Mouse (Mus musculus): ENCODE measurements at regions not wholly inside any gene's neighbourhood (a gene's known extent, or its start where the extent isn't known, plus 50 kb on each side); places are given as distances from the start of the nearest gene placed in this dataset.

DNA sequence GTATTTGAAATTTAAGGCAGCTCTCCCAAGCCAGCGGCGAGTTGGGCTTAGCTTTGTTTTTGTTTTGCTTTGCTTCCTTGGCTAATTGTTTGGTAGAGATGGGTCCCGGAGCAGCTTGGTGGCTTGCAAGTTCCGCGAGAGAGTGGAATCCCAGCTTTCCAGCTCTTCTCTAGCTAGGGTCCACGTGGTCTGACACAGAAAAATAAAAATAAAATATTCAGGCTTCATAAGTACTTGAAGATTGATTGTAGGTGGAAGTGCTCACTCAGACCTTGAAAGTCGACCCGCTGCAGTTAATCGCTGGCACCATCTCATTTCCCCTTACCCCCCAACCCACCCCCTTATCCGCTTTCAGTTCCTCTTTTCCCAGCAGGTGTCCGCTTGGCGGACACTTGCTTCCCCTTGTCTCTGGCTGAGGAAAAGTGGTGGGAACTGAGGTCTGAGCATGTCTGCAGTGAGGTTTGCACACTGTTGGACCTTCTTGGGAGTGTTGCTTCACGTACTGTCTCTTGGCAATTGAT is 198.5 kb downstream of the Dusp6 start:
- no peak for DNase-seq (ENCODE audit: low spot score in 2 of 2)

GRCm38 (mm10) chr10:99466695-99467094 is 203.7 kb downstream of the Dusp6 start:
- no peak for DNase-seq (ENCODE audit: low spot score in 2 of 2)

DNA sequence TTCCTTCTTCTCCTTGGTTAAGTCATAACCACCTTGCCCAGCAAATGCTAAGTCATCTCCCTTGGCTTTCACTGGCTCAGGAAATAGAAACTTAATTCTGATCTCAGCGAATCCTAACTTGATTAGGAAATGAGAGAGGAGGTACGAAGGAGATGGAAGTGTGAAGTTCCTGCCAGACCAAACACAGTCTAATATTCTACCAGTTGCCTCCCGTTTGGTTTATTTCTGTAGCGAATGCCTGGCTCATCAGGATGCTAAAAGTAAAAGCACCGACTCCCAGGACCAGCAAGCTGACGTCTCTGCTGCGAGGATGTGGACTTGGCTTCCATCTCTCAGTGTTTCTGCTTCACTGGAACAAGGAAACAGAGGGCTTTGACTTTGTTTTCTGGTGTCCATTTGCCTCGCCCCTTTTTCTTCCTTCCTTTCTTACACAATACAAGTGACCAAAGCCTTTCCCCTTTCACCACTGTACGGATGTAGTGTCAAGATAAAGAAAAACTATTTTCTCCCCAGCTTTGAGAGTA is 204.3 kb downstream of the Dusp6 start:
- DNase-seq (ENCODE audit: low spot score in 2 of 2): no peak

DNA sequence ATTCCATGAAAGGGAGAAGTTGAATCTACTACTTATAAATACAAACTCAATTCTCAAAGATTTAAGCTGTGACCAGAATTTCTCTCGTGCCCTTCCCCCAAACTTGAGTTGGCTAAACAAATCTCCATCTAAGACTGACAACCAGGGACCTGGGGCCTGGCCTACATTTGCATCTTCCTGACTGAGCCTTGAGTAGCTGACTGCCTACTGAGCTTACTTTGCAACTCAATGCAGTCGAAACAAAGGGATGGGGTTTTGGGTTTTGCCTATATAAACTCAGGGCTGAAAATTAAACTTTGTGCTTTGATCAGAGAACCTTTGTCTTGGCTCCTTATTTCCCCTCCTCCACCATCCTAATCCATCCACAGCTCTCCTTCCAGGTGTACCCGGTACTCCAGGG is 205.9 kb downstream of the Dusp6 start:
- no peak for DNase-seq (ENCODE audit: low spot score in 2 of 2)

DNA sequence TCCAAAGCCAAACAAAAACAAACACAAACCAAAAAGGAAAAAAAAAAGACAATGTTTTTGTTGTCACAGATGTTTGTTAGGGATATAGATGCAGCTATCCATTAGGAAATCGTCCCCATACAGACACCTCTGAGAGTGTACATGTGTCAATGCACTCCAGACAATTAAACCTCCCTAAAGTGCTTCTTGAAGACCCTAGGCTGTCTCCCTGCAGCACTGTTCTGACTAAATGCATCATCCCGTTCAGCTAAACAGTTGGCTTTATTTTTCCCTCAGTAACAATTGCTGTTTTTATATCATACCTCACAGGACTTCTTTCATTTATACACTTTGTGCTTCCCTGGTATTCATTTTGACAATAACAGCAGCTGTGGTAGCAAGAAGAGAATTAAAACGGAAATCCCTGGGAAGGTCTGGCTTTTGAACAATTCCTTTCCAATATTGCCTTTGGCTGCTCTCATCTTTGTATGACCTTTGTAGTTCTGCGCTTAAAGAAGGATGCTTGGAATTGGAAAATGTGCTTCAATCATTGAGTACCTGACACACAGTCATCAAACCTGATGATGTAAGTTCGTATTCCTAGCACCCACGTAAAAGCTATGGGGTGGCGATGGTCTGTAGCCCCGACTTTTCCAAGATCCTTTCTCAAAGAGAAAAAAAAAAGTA is 208.9 kb downstream of the Dusp6 start:
- no peak for DNase-seq (ENCODE audit: low spot score in 2 of 2)

GRCm38 (mm10) chr10:99472806-99473205 is 209.8 kb downstream of the Dusp6 start:
- no peak for DNase-seq (ENCODE audit: low spot score in 2 of 2)

GRCm38 (mm10) chr10:99473758-99474157 is 210.7 kb downstream of the Dusp6 start:
- no peak for DNase-seq (ENCODE audit: low spot score in 2 of 2)

DNA sequence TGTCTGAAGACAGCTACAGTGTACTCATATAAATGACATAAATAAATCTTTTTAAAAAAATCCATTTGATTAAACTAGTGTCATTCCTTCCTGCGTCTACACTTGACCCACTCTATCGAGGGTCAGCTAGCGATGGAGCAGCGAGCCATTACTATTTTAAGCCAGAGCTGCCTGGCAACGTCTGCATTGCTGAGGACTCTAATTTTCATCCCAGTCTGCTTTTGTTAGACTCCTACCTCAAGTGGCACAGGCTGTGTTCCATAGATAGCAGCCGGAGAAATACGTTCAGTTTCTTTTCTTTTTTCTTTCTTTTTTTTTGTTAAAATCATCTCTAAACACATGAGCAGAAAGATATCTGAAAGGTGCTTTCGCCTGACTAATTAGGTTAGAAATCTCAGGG is 211.5 kb downstream of the Dusp6 start:
- DNase-seq (ENCODE audit: low spot score in 2 of 2): no peak

GRCm38 (mm10) chr10:99476214-99476613 is 213.2 kb downstream of the Dusp6 start:
- no peak for DNase-seq (ENCODE audit: low spot score in 2 of 2)

DNA sequence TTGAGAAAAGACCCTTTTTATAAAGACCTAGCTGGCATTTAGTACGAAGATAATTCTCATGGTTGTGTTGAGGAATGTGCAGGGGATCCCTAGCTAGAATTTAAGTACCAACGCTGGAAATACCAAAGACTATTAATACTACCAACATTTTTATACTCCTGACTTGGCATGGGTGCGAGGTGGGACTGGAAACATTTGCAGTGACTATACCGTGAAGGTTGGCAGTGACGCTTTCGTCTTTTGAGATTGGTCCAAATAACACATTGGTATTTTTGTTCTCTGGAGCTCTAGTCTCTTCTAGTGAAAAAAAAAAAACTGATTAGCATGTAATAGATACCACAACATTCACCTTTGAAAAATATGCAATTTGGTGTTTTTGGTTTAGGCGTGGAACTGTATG is 213.7 kb downstream of the Dusp6 start:
- no peak for DNase-seq (ENCODE audit: low spot score in 2 of 2)

DNA sequence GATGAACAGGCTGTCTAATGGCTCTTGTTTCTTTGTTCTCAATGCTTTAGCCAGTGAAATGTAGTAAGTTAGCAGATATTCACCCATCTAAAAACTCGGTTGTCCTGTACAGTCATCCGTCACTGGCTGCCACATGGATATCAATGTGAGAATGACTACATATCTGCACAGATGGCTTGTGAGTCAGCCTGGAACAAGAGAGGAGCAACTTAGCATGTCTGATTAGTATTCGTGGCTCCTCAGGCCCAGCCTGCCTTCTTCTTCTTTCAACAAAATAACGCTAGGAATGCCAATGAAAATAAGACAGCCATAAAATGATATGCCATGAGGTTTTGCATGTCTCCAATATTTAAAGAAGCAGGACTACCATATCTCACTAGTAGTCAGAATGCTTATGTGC is 217.5 kb downstream of the Dusp6 start:
- no peak for DNase-seq (ENCODE audit: low spot score in 2 of 2)

DNA sequence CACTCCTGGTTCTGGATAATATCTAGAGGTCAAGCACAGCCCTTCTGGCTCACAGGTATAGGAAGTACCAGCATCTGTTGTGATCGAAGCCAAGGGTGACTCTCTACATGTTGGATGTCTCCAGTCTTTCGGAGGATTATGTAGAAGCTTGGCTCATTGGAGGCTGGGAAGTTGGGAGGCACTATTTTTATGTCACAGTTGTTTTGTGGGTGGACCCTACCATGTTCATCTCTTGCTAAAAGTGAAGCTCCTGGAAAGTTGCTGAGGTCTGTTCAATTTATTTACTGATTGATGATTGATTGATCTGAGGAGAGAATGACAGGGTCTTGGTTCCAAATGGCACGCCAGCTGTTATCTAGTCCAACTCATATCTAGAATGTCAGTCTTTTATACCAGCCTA is 219.0 kb downstream of the Dusp6 start:
- DNase-seq (ENCODE audit: low spot score in 2 of 2): no peak

DNA sequence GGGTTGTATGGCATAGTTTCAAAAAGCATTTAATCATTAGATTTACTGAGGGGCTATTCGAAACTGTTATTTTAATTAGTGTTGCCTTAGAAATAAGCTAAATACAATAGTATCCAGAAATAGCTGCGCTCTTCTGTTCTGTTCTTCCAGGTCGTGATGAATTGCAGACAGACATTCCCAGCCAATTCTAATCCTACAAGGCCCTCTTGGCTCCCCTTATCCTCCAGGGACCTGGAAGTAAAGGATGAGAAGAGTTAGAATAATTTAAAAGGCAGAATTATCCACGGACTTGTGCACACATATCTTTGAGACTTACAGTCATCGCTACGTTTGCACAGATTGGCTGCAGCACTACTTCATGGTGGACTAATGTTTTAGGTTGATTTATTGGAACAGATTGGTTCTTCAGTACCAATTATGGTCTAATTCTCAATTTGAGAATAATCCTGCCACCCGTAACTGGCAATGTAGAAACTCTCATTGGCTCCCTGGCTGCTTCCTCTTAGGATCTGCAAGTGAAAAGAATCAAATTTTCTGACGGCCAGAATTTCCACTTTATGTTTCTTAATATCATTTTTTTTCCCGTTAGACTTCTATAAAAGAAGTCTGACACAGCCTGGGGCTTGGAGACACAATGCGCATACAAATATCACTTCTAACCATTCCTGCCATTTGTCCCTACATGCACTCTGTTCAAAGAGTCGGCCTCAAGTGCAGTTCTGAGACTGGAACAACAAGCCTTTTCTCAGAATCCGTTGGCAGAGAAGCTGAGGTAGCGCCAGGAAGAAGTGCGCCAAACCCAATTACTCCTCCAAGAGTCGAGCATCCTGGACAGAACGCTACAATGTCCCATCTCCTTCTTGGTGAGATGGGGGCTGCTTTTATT is 225.4 kb downstream of the Dusp6 start:
- no peak for DNase-seq (ENCODE audit: low spot score in 2 of 2)

DNA sequence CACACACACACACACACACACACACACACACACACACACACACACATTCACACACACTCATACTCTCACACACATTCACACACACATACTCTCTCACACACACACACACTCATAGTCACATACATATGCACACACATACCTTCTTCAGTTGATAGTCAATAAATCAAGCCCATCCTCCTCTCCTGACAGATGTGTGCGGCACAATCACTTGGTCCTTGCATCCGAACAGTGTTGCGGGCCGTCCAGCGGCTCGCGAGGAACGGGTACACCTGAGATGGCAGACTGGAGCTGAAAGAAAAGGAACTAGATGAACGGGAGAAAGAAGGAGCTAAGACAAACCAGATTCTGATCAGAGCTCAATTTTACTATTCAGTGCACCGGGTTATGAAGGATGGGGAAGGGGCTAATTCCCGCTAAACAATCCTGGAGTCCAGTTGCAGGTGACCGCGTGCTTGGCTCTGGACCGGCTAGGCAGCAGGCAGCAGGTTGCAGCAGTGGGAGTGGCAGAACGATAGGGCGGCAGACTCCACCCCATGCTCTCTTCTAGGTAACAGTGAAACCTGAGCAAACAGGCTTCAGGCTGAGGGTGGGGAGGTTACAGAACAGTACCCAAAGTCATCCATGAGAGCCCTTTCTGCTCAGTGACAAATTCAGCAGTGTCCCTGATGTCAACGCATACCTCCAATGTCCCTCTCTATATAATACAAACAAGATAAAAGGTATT is 247.8 kb downstream of the Csl start:
- no peak for DNase-seq (ENCODE audit: low spot score in 2 of 2)

DNA sequence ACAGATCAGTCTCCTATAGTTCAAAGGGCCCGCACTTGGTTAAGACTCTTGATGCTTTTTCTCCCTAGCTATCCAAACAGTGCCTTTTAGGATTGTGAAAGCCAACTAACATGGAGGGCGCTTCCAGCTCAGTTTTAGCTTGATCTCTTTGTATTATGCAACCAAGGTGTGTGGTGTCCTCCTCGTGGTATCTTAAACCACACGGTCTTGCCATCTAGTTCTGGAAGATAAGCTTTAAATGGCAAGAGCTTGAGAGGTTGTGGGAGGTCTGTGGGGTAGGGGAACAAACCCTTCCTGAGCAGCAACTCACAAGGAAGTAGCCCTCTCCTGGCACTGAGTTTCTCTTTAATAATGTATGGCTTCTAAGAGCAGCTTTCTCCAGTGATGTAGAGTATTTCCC is 241.5 kb downstream of the Csl start:
- no peak for DNase-seq (ENCODE audit: low spot score in 2 of 2)

DNA sequence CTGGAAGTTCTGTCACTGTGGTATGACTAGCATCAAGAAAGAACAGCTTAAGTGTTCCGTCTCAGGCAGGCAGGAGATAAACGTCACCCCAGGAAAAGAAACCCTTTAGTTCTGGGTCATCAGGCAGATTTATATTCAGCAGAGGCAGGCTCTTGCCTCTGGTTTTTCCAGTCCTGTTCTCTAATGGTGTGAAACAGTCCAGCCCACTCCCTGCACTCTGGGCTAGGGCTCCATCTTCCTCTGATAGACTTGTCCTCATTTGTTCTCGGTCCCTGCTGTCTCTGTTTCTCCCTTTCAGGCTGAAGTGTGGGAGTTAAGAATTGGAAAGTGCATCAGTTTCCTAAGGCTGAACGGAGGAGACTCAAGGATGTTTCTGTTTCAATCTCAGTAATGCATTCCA is 240.0 kb downstream of the Csl start:
- no peak for DNase-seq (ENCODE audit: low spot score in 2 of 2)

DNA sequence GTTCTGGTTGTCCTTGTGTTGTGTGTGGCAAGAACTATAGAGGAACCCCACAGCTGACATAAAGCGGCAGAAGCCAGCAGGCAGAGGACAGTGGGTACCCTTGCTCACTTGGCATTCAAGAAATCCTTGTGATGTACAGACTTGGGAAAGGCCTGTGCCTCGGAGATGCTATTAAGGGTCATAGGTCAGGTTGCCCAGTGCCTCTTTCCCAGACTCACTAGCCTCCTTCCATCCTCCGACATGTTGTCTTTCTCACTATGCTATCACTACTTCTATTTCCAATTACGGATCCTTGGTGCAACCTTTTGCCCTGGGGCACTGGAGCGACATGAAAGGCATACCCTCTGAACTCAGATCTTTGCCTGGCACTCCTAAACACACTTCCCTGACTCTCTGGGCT is 235.6 kb downstream of the Csl start:
- DNase-seq (ENCODE audit: low spot score in 2 of 2): no peak

DNA sequence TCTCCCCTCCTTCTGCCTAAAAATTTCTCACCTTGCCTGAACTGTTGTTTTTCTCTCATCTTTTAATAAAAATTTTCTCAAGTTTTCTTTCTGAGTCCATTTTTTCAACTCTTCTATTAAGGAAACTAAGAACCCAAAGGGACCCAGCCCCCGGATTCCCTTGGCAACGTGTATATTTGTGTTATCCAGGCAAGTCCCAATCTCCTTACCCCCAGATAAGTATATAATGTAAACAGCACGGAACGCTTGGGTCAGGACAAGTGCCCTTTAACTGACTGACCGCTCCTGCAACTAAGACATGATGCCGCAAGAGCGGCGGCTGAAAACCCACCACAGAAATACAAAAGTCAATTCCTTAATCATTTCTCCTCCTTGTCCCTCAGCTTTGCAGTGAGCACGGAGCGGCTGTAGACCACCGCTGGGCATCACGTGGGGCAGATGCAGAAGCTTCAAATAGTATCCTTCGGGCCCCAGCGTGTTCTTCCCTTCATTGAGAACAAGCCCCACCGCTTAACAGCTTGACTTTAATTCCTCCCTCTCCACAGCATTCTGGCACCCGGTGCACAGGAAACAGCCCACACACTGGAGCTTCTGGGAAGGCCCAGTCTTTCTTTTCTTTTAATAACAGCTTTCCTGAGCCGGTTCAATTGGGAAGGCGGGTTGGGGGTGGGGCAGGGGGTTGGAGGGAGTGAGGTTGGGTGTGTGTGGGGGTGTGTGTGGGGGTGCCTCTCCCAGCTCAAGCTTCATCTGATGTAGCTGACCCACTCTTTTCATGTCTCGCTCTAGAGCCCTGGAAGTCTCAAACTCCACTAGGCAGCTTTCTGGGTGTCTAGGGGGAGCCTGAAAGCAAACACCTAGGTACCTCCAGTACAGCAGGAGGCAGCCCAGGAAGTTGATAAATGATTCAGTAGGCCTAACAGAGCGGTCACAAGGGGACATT is 234.9 kb downstream of the Csl start:
- no peak for DNase-seq (ENCODE audit: low spot score in 2 of 2)

DNA sequence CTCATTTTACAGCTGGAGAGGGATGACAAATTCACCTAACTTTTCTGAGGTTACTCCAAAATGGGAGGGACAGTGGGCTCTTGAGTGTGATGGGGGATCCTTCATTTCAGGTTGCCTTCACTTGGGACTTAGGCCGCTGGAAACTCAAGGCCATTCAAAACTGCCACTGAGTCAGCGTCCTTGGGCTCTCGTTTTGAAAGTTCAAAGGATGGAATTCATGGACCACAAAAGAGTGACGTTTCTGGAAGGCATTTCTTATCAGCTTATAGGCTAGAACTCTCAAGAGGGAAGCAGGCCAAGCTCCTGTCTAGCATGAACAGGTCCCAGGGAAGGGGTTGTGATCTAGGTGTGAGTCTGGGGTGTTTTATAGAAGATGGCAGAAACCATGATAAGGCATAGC is 233.3 kb downstream of the Csl start:
- DNase-seq (ENCODE audit: low spot score in 2 of 2): no peak

- no peak for DNase-seq (ENCODE audit: low spot score in 2 of 2)
Observed at GRCm38 (mm10) chr10:99526561-99526960, 232.9 kb downstream of the Csl start.

- no peak for DNase-seq (ENCODE audit: low spot score in 2 of 2)
Observed at GRCm38 (mm10) chr10:99531104-99531503, 228.4 kb downstream of the Csl start.

Measured in urinary bladder, postnatal 4 days (tissue).